Mouse (Mus musculus) neural tube, embryonic 12.5 days (tissue): Measurements from ENCODE around the gene Elovl1. TPM values are rescaled to one million over a fixed set of nuclear protein-coding genes. Genes with fewer than 3 reads are reported as not detected.

Experiments used
- ATAC-seq: fragments of 200-750 bp; cut with Nextera tagmentation; 2 replicates; pipeline ENCODE4 v1.8.0; 2017; ENCODE audit warnings: low read depth, mild to moderate bottlenecking, moderate TSS enrichment, moderate library complexity; ENCODE audit not compliant: low FRiP score
- H3K27ac ChIP-seq: fragments of 300-500 bp; sonication (generic); 2 replicates; pipeline ENCODE4 v1.5.1; 2016
- H3K27me3 ChIP-seq: fragments of 300-500 bp; sonication (generic); replicated peaks from 2 replicates; pipeline ENCODE4 v1.6.1; 2016; ENCODE audit warnings: mild to moderate bottlenecking
- H3K36me3 ChIP-seq: fragments of 300-500 bp; sonication (generic); 2 replicates; pipeline ENCODE4 v1.6.1; 2016; ENCODE audit warnings: mild to moderate bottlenecking
- H3K4me1 ChIP-seq: fragments of 300-500 bp; sonication (generic); 2 replicates; pipeline ENCODE4 v1.6.1; 2016
- H3K4me2 ChIP-seq: fragments of 300-500 bp; sonication (generic); replicated peaks from 2 replicates; pipeline ENCODE4 v1.6.1; 2016; ENCODE audit warnings: mild to moderate bottlenecking
- H3K4me3 ChIP-seq: fragments of 300-500 bp; sonication (generic); 2 replicates; pipeline ENCODE4 v1.5.1; 2016
- H3K9ac ChIP-seq: fragments of 300-500 bp; sonication (generic); 2 replicates; pipeline ENCODE4 v1.6.1; 2016; ENCODE audit warnings: mild to moderate bottlenecking
- H3K9me3 ChIP-seq: fragments of 300-500 bp; sonication (generic); 2 replicates; pipeline ENCODE4 v1.6.1; 2016; ENCODE audit warnings: mild to moderate bottlenecking
- WGBS: fragments of 180-500 bp; shearing (Covaris S2); methylation state at CpG from one replicate; pipeline ENCODE4 v1.1.7; 2016; 5-methylcytosine and 5-hydroxymethylcytosine counted together
- polyA plus RNA-seq: library from polyadenylated mRNA; unstranded; fragments of >200 nt; fragmentation: Nextera tagmentation; extraction: Ambion mirVana; gene quantifications from 2 replicates; pipeline ENCODE4 v1.2.1, GENCODE M21; 2016

The Elovl1 gene
- polyA plus RNA-seq, 1 experiment from 2014 or later: 40.6 TPM

GRCm38 (mm10) chr4:118436820-118437603, 9.1 kb downstream of the Elovl1 start, which contains the start of gene Cdc20:
TSS of gene Cdc20 (minus strand) at chr4:118437352.
- H3K36me3 ChIP-seq: peaks cover 33% of the 10 kb centered on the region
- H3K4me2 ChIP-seq: peak within 1 kb of the TSS; percentile 99
- no peaks in the 10 kb centered on the region for H3K27me3 ChIP-seq
- H3K4me1 ChIP-seq: peaks cover 38% of the 10 kb centered on the region
- WGBS: under 1% methylated on average over 67 of the region's 67 CpGs
- peak within 1 kb of the TSS; percentile 82 for H3K9ac ChIP-seq
- no peaks in the 10 kb centered on the region for H3K9me3 ChIP-seq
- H3K27ac ChIP-seq: no peak within 1 kb of the TSS; the same call in 1 of the 2 replicates
- peak within 1 kb of the TSS; percentile 71 for H3K4me3 ChIP-seq
- peak; percentile 95 for ATAC-seq

DNA sequence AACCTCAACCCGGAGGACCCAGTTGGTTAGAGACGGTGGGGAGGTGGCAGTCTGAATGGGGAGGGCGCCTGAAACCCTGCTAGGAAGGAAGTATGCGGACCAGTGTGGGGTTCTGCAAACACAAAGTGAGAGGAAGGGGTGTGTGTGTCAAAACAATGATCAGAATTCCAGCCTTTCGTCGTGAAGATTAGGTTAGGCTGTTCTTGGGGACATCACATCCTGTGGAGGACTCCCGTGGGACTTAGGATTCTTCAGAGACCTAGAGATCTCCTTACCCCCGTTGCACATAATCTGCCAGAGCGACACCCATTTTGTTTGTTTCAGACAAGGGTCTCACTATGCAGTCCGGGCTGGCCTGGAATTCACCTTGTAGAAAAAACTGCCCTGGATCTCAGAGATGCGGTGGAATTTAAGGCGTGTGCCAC, 9.9 kb downstream of the Elovl1 start:
- ATAC-seq: no peak; the same call in 1 of the 2 replicates

GRCm38 (mm10) chr4:118445088-118445487, 17.2 kb downstream of the Elovl1 start:
- no peaks in the 10 kb centered on the region for H3K9me3 ChIP-seq
- WGBS: 90% methylated on average over 10 of the region's 10 CpGs
- no peak overlapping the region for H3K4me2 ChIP-seq
- no peak overlapping the region for H3K9ac ChIP-seq
- H3K4me1 ChIP-seq: peaks cover 15% of the 10 kb centered on the region; the same call in 1 of the 2 replicates
- ATAC-seq: no peak
- H3K27ac ChIP-seq: no peak overlapping the region
- no peaks in the 10 kb centered on the region for H3K36me3 ChIP-seq
- H3K27me3 ChIP-seq: 0 out of 2 replicates have a peak, but pooled peaks cover 8% of the 10 kb centered on the region
- H3K4me3 ChIP-seq: no peak overlapping the region

More for the DNA sequence above, 9.9 kb downstream of the Elovl1 start:
- Histone ChIP-seq H3K9me3 (no peaks in the 10 kb centered on the region), H3K36me3 (peaks cover 25% of the 10 kb centered on the region), H3K4me1 (peaks cover 38% of the 10 kb centered on the region), H3K27ac (no peak overlapping the region; the same call in 1 of the 2 replicates), H3K4me3 (peak overlapping the region; percentile 71), H3K27me3 (no peaks in the 10 kb centered on the region), H3K4me2 (peak overlapping the region; percentile 99), H3K9ac (peak overlapping the region; percentile 61)
- 9% methylated on average over 12 of the region's 12 CpGs for WGBS

GRCm38 (mm10) chr4:118445781-118446414, 18.0 kb downstream of the Elovl1 start:
- Histone ChIP-seq H3K27me3 (0 out of 2 replicates have a peak, but pooled peaks cover 8% of the 10 kb centered on the region), H3K4me3 (peak overlapping the region; percentile 37), H3K4me2 (peak overlapping the region; percentile 82), H3K9me3 (no peaks in the 10 kb centered on the region), H3K27ac (no peak overlapping the region), H3K4me1 (peaks cover 15% of the 10 kb centered on the region; the same call in 1 of the 2 replicates), H3K9ac (peak overlapping the region; percentile 55), H3K36me3 (no peaks in the 10 kb centered on the region)
- WGBS: 18% methylated on average over 18 of the region's 18 CpGs
- ATAC-seq: peak; percentile 73

- Histone ChIP-seq H3K4me3 (peak overlapping the region; percentile 37), H3K4me1 (peaks cover 15% of the 10 kb centered on the region; the same call in 1 of the 2 replicates), H3K9me3 (no peaks in the 10 kb centered on the region), H3K9ac (peak overlapping the region; percentile 55), H3K27ac (no peak overlapping the region), H3K4me2 (peak overlapping the region; percentile 82), H3K27me3 (0 out of 2 replicates have a peak, but pooled peaks cover 8% of the 10 kb centered on the region), H3K36me3 (no peaks in the 10 kb centered on the region)
- 13% methylated on average over 24 of the region's 24 CpGs for WGBS
- peak; percentile 52 for ATAC-seq
These were observed 18.7 kb downstream of the Elovl1 start for GRCm38 (mm10) chr4:118446415-118447153.

GRCm38 (mm10) chr4:118457345-118457975, 29.6 kb downstream of the Elovl1 start, which contains the start of gene Mpl:
TSS of gene Mpl (minus strand) at chr4:118457513.
- H3K9ac ChIP-seq: no peak within 1 kb of the TSS
- 81% methylated on average over 9 of the region's 9 CpGs for WGBS
- H3K27me3 ChIP-seq: no peaks in the 10 kb centered on the region
- no peaks in the 10 kb centered on the region for H3K4me1 ChIP-seq
- no peak within 1 kb of the TSS for H3K27ac ChIP-seq
- H3K9me3 ChIP-seq: no peaks in the 10 kb centered on the region
- no peaks in the 10 kb centered on the region for H3K36me3 ChIP-seq
- H3K4me3 ChIP-seq: no peak within 1 kb of the TSS
- H3K4me2 ChIP-seq: no peak within 1 kb of the TSS
- no peak for ATAC-seq

DNA sequence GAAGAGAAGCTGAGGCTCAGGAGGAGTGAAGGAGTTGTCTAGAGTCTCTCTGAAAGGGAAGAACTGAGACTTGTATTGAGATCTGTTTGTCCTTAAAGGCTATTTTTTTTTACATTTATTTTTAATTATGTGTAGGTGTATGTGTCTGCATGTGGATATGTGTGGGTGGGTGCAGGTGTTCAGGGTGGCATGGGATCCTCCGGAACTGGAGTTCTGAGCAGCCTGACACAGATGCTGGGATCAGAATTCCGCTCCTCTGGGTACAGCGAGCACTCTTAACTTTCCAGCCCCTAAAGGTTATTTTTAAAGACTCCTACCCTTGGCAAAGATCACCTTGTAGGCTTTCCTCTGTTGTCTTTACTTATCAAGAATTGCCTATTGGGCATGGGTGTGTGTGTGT, 37.1 kb downstream of the Elovl1 start:
- no peak overlapping the region for H3K9ac ChIP-seq

DNA sequence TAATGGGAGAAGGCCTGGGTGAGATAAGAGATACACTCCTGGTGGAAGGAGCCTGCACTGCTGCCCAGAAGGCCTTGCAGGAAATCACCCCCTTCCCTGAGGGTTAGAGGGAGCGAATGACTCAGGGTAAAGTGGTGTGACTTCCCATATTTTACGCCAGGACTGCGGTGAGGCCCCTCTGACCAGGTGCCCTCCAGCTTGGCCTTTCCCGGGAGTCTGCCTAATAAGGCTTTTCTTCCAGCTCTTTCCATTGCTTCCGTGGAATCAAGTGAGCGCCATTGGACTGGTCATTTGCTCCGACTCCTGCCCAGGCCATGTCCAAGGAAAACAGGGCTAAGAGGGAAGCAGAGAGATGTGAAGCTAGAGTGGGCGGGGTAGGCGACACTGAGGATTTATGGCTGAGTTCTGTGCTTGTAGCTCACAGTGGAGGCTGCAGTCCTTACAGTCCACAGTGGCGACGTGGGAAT, 37.8 kb downstream of the Elovl1 start:
- 20% methylated on average over 11 of the region's 11 CpGs for WGBS
- ATAC-seq: 0 out of 2 replicates have a peak, but pooled peaks have one; percentile 33

More for the DNA sequence above, 37.1 kb downstream of the Elovl1 start:
- Histone ChIP-seq H3K4me1 (no peaks in the 10 kb centered on the region), H3K27me3 (no peaks in the 10 kb centered on the region), H3K4me3 (no peak overlapping the region), H3K36me3 (no peaks in the 10 kb centered on the region), H3K4me2 (no peak overlapping the region), H3K9me3 (peaks cover 6% of the 10 kb centered on the region; the same call in 1 of the 2 replicates), H3K27ac (no peak overlapping the region)
- ATAC-seq: no peak
- WGBS: 97% methylated on average over 3 of the region's 3 CpGs

GRCm38 (mm10) chr4:118471281-118471680, 43.4 kb downstream of the Elovl1 start:
- Histone ChIP-seq H3K4me2 (no peak overlapping the region), H3K4me3 (no peak overlapping the region), H3K27me3 (no peaks in the 10 kb centered on the region), H3K27ac (no peak overlapping the region), H3K36me3 (no peaks in the 10 kb centered on the region), H3K4me1 (no peaks in the 10 kb centered on the region), H3K9ac (no peak overlapping the region), H3K9me3 (peaks cover 6% of the 10 kb centered on the region; the same call in 1 of the 2 replicates)
- ATAC-seq: no peak
- 81% methylated on average over 6 of the region's 6 CpGs for WGBS

More for the DNA sequence above, 37.8 kb downstream of the Elovl1 start:
- no peaks in the 10 kb centered on the region for H3K4me1 ChIP-seq
- H3K4me2 ChIP-seq: peak overlapping the region; percentile 27; the same call in 1 of the 2 replicates
- H3K9ac ChIP-seq: no peak overlapping the region
- H3K4me3 ChIP-seq: no peak overlapping the region
- peaks cover 6% of the 10 kb centered on the region; the same call in 1 of the 2 replicates for H3K9me3 ChIP-seq
- no peaks in the 10 kb centered on the region for H3K36me3 ChIP-seq
- H3K27me3 ChIP-seq: no peaks in the 10 kb centered on the region
- no peak overlapping the region for H3K27ac ChIP-seq

DNA sequence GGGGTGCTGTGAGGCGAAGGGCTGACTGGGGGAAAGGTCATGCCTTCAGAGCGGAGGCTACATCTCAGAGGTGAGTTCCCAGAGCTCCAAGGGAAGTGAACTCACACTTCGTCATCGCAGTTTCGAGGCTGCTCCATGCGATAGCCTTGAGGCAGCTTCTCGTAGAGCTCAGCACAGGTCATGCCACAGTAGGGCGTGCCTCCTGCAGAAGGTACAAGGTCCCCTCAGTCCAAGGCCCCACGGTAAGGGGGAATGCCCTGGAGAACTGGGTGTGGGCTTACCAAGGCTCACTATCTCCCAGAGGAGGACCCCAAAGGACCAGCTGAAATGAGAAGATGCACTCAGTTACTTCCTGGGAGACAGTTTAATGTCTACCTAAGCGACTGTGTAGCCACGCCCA, 44.8 kb downstream of the Elovl1 start:
- Histone ChIP-seq H3K9ac (no peak overlapping the region), H3K4me3 (no peak overlapping the region), H3K27me3 (no peaks in the 10 kb centered on the region), H3K36me3 (no peaks in the 10 kb centered on the region), H3K4me2 (no peak overlapping the region), H3K27ac (no peak overlapping the region), H3K4me1 (no peaks in the 10 kb centered on the region), H3K9me3 (peaks cover 6% of the 10 kb centered on the region; the same call in 1 of the 2 replicates)
- WGBS: 93% methylated on average over 11 of the region's 11 CpGs
- no peak for ATAC-seq
